Mouse (Mus musculus) right cerebral cortex, postnatal 4 days (tissue): ENCODE data around the gene Ppp1r37.

Source experiments
- DNase-seq: peaks from one replicate; pipeline ENCODE4 v3.0.0-alpha.2; 2022

Gene Ppp1r37

DNA sequence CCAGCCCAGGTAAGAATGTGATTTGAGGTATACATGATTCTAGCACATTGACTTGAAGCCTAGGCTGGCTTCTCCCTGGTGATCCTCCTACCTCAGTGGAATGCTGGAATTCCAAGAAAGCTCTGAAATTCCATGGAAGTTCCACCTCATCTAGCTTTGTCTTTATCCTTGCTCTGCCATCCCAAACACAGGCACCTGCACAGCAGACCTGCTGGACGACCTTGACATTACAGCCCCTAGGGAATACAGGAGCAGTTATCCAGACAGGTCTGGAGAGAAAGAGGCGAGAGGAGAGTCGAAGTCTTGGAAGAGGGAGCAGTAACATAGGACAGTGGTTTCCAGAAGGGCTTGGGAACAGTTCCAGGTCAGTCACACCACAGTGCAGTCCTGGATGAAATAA, 6.8 kb upstream of the Ppp1r37 start:
- DNase-seq = no peak

DNA sequence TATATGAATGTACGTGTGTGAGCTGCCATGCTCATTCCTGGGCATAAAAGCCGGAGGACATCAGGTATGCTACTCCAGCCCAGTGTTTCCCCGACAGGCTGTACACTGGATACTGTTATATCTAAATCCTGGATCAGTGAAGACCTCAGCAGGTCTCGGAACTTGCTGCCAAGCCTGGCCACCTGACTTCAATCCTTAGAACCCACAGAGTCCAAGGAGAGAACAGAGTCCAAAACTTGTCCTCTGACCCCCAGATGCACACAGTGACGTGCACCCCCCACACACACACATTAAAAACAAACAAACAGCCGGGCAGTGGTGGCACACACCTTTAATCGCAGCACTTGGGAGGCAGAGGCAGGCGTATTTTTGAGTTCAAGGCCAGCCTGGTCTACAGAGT, 4.5 kb upstream of the Ppp1r37 start:
- no peak for DNase-seq

DNA sequence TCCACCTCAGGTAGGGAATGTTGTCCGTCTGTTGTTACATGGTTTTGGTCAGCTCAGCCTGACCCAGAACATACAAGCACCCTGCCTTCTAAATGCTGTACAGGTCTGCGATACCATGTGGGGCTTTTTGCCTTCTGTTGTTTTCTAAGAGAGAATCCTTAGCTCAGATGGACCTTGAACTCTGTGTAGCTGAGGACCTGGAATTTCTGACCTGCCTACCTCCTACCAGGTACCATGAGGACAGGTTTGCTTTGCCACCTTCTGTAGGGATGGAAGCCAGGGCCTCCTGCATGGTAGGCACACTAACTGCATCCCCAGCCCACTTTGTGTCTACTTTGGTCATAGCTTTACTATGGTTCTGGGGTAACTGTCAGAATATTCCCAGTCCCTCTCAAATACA, 2.9 kb upstream of the Ppp1r37 start:
- DNase-seq = no peak

DNA sequence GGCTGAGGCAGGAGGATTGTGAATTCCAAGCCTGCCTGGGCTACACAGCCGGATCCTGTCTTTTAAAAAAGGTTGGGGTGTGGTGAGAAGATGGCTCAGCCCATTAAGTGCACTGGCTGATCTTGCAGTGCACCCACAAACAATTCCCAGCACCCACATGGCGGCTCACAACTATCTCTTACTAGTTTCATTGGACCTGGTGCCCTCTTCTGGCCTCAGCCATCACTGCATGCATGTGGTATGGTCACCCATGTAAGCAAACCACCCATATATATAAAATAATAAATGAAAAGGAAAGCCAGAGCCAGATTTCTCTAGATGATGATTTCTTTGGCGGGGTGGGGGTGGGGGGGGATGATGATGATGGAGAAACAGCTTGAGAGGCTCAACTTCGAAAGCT, 1.6 kb upstream of the Ppp1r37 start:
- no peak for DNase-seq

DNA sequence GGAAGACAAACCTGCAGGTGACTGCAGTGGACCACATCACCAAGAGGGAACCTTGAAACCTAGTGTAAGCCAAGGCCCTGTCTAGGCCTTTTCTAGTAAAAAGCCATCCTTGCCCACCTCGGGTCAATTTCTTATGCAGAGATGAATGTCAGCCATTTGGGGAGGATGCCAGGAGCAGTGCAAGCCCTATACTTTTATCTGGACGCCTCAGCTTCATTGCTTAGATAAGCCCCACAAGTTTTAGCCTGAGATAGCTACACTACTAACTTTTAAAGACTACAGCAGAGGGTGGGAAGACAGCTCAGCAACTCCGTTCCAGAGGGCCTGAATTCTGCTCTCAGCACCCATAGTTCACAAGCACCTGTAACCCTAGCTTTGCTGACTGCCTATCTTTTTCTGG, 1.0 kb upstream of the Ppp1r37 start:
- no peak for DNase-seq

DNA sequence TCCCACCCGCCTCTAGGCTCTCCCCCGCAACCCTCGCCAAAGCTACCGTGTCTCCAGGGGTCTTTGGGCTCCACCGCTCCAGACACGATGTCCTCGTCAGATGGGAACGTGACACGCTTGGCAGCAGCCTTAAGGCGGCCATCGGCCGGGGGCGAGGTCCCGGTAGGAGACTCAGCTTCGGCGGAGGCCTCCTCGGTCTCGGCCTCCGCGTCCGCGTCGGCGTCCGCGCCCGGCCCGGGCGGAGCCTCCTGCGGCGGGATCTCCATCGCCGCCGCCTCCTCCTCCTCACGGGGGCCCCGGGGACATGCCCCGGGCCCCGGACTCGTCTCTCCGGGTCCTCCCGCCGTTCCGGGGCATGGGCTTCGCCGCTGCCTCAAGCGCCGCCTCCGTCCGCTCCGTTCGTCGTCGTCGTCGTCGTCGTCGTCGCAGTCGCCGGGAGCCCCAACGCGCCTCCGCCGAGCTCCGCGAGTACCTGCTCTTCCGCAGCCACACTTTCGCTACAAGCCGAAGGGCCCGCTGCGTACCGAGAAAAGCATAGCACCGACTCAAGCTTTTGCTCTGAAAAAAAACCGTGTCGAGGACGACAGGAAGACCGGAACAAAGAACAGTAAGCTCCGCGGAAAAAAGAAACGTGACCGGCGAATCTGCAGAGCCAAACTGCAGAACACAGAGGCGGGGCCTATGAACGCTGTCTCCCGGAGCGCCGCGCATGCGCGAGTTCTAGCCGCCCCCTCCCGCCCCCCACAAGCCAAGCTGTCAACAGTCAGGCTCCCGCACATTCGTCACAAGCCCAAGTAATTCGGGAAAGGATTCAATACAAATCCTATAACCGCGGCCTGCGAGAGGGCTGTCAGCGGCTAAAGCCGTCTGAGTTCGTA, 872 bp downstream of the Ppp1r37 start:
- peak; percentile 98 for DNase-seq

DNA sequence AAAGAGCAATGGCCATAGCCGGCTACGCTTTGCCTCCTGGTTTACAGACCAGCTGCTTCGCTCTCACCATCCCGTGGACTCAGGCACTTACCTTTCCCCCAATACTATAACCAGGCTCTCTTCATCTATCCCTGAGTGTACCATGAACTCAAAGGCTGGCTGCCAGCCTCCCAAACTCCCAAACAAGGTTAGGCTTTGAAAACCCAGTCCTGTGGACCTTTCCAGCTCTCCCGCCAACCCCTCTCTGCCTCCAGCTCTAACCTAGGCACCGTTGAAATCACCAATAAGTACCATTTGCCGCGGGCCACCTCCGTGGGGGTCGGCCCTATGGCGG, 1.5 kb downstream of the Ppp1r37 start:
- DNase-seq = no peak

DNA sequence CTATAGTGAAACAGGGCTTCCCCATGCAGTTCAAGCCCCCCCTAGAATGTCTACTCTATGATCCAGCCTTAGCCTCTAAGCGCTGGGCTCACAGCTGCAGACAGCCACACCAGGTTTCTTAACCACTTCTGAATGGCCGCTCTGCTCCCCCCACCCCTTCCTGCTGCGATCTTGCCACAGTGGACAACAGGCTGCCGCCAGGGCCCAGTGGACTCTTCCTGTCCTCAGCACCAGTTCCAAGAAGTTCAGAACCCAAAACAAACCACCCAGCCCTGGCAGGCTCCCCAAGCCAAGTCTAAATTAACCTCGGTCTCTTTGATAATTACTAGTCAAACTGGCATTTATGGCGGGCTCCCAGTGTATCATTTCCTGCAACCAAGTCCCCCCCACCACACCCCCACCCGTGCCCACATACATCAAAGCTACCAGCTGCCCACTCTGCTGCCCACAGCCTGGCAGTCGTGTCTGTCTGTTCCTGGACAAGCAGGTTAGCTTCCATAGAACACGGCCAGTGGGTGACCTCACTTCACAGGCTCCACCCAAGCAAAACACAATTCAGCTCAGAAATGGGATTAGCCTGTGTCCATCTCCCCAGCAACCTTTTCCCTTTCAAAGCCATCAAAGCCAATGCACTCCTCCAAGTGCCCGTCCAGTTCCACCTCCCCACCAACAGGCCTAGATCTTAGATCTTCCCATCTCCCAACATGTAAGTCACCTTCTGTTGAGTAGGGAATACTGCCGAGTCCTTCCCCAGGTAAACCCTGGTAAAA, 2.2 kb downstream of the Ppp1r37 start:
- no peak for DNase-seq

DNA sequence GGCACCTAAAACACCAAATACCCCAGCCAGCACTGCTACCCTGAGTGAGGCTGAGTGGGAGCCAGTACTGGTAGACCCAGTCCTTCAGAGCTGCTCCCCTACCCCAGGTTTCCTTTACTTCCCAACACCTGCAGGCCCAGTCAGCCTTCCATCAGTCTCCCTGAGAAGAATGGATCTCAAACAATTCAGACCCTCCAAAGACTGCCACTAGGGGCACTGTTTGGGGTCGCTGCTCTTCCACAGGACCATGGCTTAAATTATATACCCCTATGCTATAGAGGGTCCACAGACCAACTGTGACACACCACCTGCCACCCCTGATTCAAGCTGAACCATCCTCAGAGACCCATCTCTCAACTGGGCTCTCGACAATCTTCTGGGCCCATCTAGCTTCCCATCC, 3.9 kb downstream of the Ppp1r37 start:
- DNase-seq = no peak

DNA sequence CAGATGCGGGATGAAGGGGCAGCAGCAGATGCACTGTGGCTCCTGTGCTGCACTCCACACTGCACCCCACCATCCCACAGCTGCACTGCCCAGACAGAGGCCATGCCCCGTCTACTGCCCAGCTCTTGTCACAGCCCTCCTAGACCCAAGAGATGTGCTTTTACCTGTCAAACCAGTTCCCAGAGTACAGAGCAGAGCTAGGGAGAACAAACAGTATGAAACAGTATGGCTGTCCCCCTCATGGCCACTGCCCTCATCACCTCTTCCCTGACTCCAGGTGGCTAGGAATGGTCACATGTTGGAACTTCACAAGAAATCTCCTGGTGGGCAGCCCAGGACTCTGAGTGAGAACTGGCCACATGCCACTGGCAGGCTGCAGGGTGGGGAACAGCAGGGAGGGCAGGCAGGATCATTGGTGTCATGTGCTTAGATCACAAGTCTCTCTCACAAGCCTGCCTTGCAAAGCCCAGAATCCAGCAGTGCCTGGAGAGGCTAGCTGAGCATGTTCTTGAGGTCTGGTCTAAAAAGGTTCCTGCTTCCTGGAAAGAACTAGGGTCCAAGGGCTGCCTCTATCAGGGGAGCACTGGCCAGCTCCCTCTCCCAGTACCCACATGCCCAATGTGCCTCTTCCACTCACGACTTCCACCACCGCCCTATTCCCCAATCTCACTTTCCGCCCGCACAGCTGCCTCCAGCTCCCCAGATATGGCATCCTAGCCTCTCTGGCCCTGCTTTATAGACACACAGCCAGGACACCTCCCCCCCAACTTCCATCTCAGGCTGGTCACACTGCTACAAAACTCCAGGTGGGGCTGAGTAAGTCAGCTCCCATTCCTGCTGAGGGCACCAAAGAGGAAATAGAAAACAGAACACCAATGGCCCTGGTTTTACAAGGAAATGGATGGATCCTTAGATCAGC, 4.6 kb downstream of the Ppp1r37 start:
- no peak for DNase-seq

DNA sequence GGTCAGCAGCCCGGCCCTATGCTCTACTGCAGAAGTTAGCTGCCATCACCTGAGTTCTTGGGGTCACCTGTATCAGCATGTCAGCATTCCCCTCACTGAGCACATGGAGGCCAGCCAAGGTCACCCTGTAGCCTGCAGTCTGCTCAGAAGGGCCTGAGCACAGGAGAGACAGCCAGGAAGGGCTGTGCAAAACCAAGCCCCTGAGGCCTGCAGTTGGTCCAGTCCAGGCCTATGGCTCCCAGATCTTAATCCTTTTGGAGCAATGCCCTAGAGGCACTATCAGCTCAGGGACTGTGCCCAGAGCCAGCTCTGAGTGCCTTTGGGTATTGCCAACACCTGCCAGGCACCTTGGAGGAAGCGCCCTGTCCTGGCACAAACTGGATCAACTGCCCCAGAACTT, 5.8 kb downstream of the Ppp1r37 start:
- DNase-seq = no peak

DNA sequence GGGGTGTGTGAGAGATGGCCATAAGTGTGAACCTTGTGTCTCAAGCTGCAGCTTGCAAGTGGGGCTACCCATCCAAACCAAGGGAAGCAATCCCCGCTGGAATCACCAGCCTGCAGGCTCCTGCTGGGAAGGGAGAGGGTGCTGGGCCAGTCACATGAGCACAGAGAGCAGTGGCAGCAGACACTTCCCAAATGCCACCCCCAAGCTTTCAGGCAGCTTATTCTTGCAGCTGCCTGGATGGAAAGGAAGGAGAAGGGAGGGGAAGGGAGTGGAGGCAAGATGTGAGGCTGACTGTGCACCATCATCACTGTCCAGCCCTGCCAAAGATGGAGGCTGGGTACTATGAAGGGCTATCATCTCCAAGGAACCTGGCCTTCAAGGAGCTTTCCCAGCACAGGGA, 8.7 kb downstream of the Ppp1r37 start:
- DNase-seq = no peak

DNA sequence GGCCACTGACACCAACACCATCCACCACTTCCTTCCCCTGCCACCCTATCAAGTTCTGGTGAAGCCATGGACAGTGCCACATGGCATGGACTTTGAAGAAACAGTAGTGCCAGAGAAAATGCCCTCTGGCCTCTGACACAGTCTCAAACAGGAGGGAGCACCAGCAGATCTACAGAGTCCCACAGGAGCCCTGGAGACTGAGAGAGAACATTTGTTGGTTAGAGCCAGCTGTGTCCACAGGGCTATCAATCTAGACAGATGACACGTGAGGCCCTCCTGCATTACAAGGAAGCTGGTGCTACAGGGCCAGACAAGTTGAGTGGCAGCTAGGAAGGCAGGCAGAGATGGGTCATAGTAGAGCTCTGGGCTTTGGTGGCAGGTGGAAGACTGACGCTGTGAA, 10.4 kb downstream of the Ppp1r37 start:
- DNase-seq = no peak

DNA sequence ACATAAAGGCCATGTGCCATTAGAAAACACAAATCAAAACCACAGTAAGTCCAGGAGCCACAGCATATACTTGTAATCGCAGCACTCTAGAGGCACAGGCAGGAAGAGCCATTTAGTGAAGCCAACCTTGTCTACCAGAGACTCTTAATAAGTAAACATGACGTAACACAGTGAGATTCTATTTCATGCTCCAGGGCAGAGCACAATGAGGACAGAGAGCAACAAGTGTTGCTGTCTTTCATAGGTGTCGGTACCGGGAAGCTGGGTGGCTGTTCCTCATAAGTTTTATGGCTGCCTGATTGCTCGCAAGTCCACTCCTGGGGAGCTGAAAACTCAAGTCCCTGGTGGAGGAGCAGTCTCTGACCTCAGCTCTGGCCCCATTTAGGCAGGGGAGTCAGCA, 11.2 kb downstream of the Ppp1r37 start:
- DNase-seq = no peak

DNA sequence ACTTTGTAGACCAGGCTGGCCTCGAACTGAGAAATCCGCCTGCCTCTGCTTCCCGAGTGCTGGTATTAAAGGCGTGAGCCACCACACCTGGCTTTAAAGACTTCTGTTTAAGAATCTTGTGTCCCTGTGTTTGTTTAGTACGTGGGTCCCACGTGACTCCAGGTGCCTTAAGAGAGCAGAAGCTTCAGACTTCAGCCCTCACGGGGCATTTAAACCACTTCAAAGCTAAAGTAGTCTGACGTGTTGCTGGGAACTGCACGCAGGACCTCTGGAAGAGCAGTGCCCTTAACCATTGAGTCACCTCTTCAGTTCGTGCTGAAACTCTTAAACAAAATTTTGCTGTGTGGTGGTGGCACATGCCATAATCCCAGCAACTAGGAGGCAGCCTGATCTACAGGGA, 13.5 kb downstream of the Ppp1r37 start:
- no peak for DNase-seq

DNA sequence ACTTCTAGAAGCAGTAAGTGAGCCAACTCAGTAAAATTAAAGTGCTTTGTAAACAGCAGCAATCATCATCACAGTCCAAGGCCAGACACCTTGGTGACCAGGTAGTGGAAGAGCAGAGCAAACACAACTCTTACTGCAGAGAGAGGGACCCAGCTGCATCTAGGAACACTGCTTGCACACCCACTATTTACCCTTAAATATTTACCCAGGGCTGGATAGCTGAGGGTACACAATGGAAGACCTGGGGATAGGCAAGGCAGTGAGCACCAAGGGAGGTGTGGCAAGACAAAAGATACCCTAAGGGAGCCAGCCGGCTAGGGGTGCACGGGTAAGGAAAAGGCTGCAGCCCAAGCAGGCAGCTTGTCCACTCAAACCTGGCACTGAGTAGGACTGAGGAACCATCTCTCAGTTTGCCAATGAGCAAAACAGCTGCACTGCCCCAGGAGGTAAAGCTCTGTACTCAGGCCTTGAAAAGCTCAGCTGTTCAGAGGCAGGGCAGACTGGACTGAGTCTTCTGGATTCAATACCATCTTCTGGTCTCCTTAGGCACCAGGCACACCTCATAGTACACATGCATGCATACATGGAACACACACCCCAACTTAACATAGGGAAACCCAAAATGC, 15.4 kb downstream of the Ppp1r37 start:
- DNase-seq = no peak

DNA sequence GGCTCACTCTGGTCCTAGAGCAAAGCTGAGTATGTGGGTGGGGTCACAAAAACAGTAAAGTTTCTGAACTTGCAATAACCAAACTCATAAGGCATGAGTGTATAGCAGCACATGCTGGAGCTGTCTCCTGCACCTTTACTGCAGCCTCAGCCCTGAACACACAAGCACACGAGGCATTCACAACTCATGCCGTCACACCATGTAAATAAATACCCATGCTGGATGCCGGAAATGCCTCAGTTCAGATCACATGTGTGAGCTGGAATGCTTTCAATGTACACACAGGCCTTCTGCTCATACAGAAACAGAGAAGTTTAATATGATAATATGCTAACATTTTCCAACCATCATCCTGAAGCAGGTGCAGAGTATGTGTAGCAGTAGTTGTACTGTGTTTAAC, 16.9 kb downstream of the Ppp1r37 start:
- DNase-seq = no peak

DNA sequence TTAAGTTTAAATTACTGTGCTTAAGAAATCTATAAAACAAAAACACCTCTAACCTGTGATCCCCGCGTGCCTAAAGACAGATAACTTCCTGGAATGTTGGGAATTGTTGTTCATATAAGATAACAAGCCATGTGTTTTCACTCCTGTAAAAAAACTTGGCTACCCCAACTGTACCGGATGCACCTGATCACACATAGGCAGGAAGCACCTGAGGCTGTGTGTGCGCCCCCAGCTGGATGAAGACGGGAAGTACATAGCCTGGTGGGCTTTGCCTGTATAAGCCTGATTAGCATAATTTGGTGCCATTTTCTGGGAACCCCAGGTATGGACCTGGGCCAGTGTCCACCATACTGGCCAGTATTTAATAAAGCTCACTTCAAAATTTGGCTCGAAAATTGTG, 19.3 kb downstream of the Ppp1r37 start:
- DNase-seq = no peak

DNA sequence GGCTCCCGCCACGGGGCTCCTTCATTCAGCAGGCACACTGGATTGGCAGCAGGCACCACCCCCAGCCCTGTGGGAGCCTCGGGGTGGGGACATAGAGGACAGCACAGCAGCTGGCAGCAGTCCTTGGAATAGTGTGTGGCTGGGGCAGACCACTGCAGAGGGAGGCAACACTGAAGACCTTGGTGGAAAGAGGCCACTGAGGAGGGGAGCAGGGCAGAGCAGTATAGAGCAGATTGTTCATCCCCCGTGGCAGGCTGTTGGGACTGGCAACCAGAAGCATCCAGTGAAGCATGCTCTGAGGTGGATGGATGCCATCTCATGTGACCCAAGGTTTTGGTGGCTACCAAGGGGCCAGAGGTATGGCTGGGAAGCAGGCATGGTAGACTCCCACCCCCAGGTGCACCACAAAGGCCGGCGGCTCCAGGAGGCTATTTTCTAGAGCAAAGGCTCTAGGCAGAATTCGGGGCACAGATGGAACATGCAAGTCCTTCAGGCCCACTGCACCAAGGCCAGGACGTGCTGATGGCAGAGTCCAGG, 20.7 kb downstream of the Ppp1r37 start:
- DNase-seq = no peak

DNA sequence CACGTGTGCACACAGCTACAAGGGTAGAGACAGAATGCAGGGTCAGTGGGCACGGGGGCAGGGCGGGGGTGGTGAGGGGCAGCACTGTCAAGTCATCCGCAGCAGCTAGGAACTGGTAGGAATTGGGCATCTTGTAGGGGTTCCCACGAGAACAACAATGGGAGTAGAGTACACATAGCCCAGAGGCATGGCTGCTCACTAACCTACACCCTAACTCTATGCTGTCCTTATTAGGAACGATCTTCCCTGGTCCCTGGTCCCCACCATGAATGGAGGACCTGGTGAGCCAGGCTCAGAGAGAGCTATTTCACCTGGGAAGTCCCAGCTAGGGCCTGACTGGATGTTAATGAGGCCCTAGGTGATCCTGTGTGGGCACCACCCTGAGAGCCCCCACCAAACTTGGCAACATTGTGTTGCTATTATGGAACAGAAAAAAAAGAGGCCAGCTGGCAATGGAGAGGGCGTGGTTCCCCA, 21.2 kb downstream of the Ppp1r37 start:
- no peak for DNase-seq

DNA sequence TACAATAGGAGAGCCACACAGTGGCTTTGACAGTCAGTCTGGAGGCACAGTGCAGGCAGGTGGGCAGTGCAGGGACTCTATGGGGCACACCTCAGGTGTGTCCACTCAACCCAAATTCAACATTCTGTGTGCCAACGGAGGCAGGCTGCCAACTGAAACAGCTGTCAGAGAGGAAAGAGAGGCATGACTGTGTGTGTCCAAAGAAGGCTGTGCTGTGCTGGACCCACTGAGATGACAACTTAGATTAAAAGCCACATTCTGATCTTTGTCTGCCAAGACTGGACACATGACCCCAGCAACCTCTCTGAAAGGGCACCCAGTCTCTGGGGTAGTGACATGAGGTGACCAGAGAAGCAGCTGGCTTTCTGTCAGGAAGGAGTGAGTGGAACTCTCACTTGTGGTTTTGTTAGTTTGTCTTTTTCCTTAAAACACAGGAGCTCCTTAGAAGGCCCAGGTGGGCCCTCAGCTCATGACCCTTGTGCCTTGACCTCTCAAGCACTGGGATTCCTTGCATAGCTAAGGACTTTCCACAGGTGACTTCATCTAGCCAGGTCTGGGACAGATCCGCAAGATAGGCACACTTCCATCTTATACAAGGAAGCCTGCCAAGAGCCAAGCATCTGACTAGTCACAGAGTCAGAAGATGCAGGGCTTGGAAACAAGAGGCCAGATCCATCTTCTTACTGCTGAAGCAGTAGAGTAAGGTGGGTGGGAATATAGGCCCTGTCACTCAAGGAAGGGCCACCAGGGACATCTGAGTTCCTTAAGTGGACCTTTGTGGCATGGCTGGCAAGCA, 21.9 kb downstream of the Ppp1r37 start:
- DNase-seq = no peak

DNA sequence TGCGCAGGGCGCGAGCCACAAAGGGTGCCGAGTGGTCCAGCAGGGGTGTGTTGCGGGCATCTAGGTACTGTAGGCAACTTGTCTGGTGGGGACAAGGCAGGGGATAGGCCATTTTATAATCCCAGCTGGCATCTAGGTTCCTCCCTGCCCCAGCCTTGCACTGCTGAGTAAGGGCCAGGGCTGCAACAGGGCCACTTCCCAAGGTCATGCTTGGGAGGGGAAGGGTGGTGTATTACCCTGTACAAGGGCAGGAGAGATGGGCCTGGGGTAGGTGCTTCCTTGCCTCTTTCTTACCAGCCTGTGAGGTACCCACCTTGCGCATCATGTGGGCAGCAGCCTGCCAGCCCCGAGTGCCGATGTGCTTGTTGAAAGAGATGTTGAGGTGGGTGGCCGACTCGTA, 28.2 kb downstream of the Ppp1r37 start:
- DNase-seq = no peak
